Mouse (Mus musculus) olfactory bulb, adult 2 months (tissue): ENCODE measurements at regions not wholly inside any gene's neighbourhood (a gene's known extent, or its start where the extent isn't known, plus 50 kb on each side); places are given as distances from the start of the nearest gene placed in this dataset.
"Not testable (repeated sequence)": the region's sequence is repeated elsewhere in the genome, so short reads cannot be mapped to it uniquely, and the experiment has no call there.

Source experiments
- H3K27ac ChIP-seq: fragments of 200-500 bp; 2 replicates; pipeline ENCODE4 v1.5.1; 2012; ENCODE audit warnings: low read depth, low read length; ENCODE audit not compliant: insufficient read depth
- H3K4me1 ChIP-seq: fragments of 200-500 bp; 2 replicates; pipeline ENCODE4 v1.6.1; 2012; ENCODE audit warnings: low read length; ENCODE audit not compliant: control insufficient read depth, insufficient read depth
- H3K4me3 ChIP-seq: fragments of 200-500 bp; 2 replicates; pipeline ENCODE4 v1.5.1; 2012; ENCODE audit warnings: mild to moderate bottlenecking, low read depth, low read length, moderate library complexity; ENCODE audit not compliant: insufficient read depth
- WGBS: fragments of 180-500 bp; shearing (Covaris S2); methylation state at CpG from one replicate; pipeline ENCODE4 v1.1.7; 2018; 5-methylcytosine and 5-hydroxymethylcytosine counted together

GRCm38 (mm10) chr5:108903134-108903923 lies 50.9 kb upstream of the Vmn2r9 start:
- not testable (repeated sequence) for H3K27ac ChIP-seq, H3K4me1 ChIP-seq
- WGBS = 4% methylated on average over 41 of the region's 65 CpGs
- H3K4me3 ChIP-seq = peak overlapping the region; percentile 38; the same call in 1 of the 2 replicates
